Mouse (Mus musculus) G1E (cell line): ENCODE measurements around the gene Mfng.

Experiments
- CTCF ChIP-seq: IDR thresholded peaks from 2 replicates; pipeline ENCODE4 v1.5.1; 2012; ENCODE audit warnings: low read depth, low read length, inconsistent platforms, mixed read lengths
- GATA1 ChIP-seq: IDR thresholded peaks from 2 replicates; pipeline ENCODE4 v1.6.1; 2012; ENCODE audit warnings: borderline replicate concordance, low read length, inconsistent platforms, mixed read lengths
- GATA2 ChIP-seq: IDR thresholded peaks from 2 replicates; pipeline ENCODE4 v1.6.1; 2012; ENCODE audit warnings: low read depth, low read length, inconsistent platforms, borderline replicate concordance
- TAL1 ChIP-seq: conservative IDR thresholded peaks from 2 replicates; pipeline ENCODE4 v1.6.1; 2012; ENCODE audit warnings: low read depth, low read length, inconsistent platforms, mixed read lengths

GRCm38 (mm10) chr15:78801971-78802741 is 28.9 kb upstream of the Mfng start:
- TF ChIP-seq CTCF = no peak
- TF ChIP-seq GATA1 = no peak
- TF ChIP-seq TAL1 = no peak
- no peak for TF ChIP-seq GATA2
